Mouse (Mus musculus) MEL (cell line): ENCODE data around the gene 4933428G20Rik.

Source experiments
- CHD2 ChIP-seq: IDR thresholded peaks from 2 replicates; pipeline ENCODE4 v1.6.1; 2011; ENCODE audit warnings: low read length, improper control_type of control experiment
- CTCF ChIP-seq, 3 experiments: IDR thresholded peaks in 2 of 3; conservative IDR thresholded peaks in 1 of 3; 2 replicates each; pipeline ENCODE4 v1.5.1; 2011 to 2012; ENCODE audit warnings: low read length in 3 of 3, low read depth in 2 of 3, mild to moderate bottlenecking in 2 of 3, improper control_type of control experiment in 1 of 3, inconsistent platforms in 1 of 3, mixed read lengths in 1 of 3, moderate library complexity in 1 of 3; ENCODE audit not compliant: control insufficient read depth in 1 of 3, insufficient read depth in 1 of 3, poor library complexity in 1 of 3, severe bottlenecking in 1 of 3
- JUND ChIP-seq: IDR thresholded peaks from 2 replicates; pipeline ENCODE4 v1.6.1; 2011; ENCODE audit warnings: low read depth, mild to moderate bottlenecking, improper control_type of control experiment, low read length
- MAX ChIP-seq: IDR thresholded peaks from 2 replicates; pipeline ENCODE4 v1.6.1; 2011; ENCODE audit warnings: low read length, improper control_type of control experiment
- MEF2A ChIP-seq: IDR thresholded peaks from 2 replicates; pipeline ENCODE4 v1.6.1; 2014; ENCODE audit warnings: low read depth, mild to moderate bottlenecking, inconsistent platforms, low read length, improper control_type of control experiment; ENCODE audit not compliant: poor library complexity, insufficient replicate concordance, severe bottlenecking; ENCODE audit errors: extremely low read depth
- POLR2A ChIP-seq, 2 experiments: IDR thresholded peaks; 2 replicates each; pipeline ENCODE4 v1.6.1; 2011 to 2012; ENCODE audit warnings: low read length in 2 of 2, mild to moderate bottlenecking in 2 of 2, control low read depth in 1 of 2, improper control_type of control experiment in 1 of 2, low read depth in 1 of 2, moderate library complexity in 1 of 2; ENCODE audit not compliant: control insufficient read depth in 1 of 2, insufficient read depth in 1 of 2, poor library complexity in 1 of 2
- POLR2AphosphoS2 ChIP-seq: IDR thresholded peaks from 2 replicates; pipeline ENCODE4 v1.6.1; 2011; ENCODE audit warnings: low read length, improper control_type of control experiment
- SIN3A ChIP-seq: IDR thresholded peaks from 2 replicates; pipeline ENCODE4 v1.6.1; 2012; ENCODE audit warnings: low read length, improper control_type of control experiment, inconsistent platforms
- SMC3 ChIP-seq: IDR thresholded peaks from 2 replicates; pipeline ENCODE4 v1.6.1; 2011; ENCODE audit warnings: low read depth, low read length, improper control_type of control experiment

DNA sequence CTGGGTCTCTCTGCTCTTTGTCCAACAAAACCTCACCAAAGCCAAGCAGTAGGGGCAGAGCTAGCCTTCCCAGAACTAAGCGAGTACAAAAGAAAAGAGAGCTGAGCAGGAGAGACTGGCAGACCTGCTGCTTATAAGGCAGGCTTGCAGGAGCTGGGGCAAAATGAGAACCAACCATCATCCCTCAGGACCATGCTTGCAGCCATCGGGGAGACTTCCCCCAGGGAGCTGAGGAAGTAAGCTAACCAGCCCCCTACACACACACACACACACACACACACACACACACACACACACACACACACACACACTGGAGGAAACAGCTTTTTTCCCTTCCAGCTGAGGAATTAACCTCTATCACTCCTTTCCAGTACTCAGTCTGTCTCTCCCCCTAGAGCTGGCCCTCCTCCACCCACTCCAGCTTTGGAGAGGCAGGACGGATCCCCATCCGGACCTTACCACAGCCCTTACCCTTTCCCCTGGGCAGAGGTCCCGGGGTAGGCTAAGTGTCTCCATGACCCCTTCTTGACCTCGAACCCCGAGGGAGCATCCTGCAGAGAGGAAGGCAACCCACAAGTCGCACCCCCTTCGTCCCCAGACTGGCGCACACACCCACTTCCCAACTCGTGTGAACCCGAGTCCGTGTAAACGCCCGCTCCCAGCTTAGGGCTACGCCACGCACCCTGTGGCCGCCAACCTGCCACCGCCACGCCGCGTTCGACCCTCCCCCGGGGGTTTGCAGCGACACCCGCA lies 45.8 kb upstream of the 4933428G20Rik start:
- TF ChIP-seq CTCF (IDR thresholded peaks at IDR 0.05 in 2 of 3, conservative IDR thresholded peaks at IDR 0.05 in 1 of 3; ENCODE audit: control insufficient read depth in 1 of 3, insufficient read depth in 1 of 3, low read depth in 2 of 3, low read length in 3 of 3, poor library complexity in 1 of 3, severe bottlenecking in 1 of 3): no peak
- no peak for TF ChIP-seq POLR2AphosphoS2
- no peak for TF ChIP-seq MAX
- TF ChIP-seq POLR2A (IDR thresholded peaks at IDR 0.05; ENCODE audit: control insufficient read depth in 1 of 2, insufficient read depth in 1 of 2, low read depth in 1 of 2, low read length in 2 of 2, poor library complexity in 1 of 2): no peak
- no peak for TF ChIP-seq SMC3
- TF ChIP-seq JUND: no peak
- TF ChIP-seq CHD2: no peak
- TF ChIP-seq SIN3A: no peak
- TF ChIP-seq MEF2A: no peak
